Mouse (Mus musculus): ENCODE results near the gene Gm21974. TPM values are rescaled to one million over a fixed set of nuclear protein-coding genes. Genes with fewer than 3 reads are reported as not detected.
"Not testable (repeated sequence)": the region's sequence is repeated elsewhere in the genome, so short reads cannot be mapped to it uniquely, and the experiment has no call there.

The Gm21974 gene
- total RNA-seq, 2 experiments from 2014 or later = not detected

GRCm38 (mm10) chr7:127918203-127918602, 22.9 kb upstream of the Gm21974 start:
- intact Hi-C loops (cut with DNase I) = no loop called here
- DNase-seq = peak; percentile 38

GRCm38 (mm10) chr7:127915293-127915692, 20.0 kb upstream of the Gm21974 start:
- intact Hi-C loops (cut with DNase I) = no loop called here
- DNase-seq = no peak

GRCm38 (mm10) chr7:127912938-127913337, 17.7 kb upstream of the Gm21974 start:
- intact Hi-C loops (cut with DNase I) = no loop called here

GRCm38 (mm10) chr7:127912190-127912871, 17.1 kb upstream of the Gm21974 start, which contains the start of gene Kat8:
Gene Kat8 (plus strand): TSS chr7:127912516.
- peak; percentile 89 for DNase-seq

More at GRCm38 (mm10) chr7:127912938-127913337, 17.7 kb upstream of the Gm21974 start:
- no peak for DNase-seq

GRCm38 (mm10) chr7:127908656-127909055, 13.4 kb upstream of the Gm21974 start:
- no peak for DNase-seq
- intact Hi-C loops (cut with DNase I) = no loop called here

More at GRCm38 (mm10) chr7:127912190-127912871, 17.1 kb upstream of the Gm21974 start, which contains the start of gene Kat8:
- intact Hi-C loops (cut with DNase I) = no loop called here

GRCm38 (mm10) chr7:127907939-127908338, 12.7 kb upstream of the Gm21974 start:
- intact Hi-C loops (cut with DNase I) = no loop called here

GRCm38 (mm10) chr7:127903971-127904796, 8.9 kb upstream of the Gm21974 start, which contains the start of gene Bckdk:
Gene Bckdk (plus strand): TSS chr7:127904082.
- peak; percentile 77 for DNase-seq
- intact Hi-C loops (cut with DNase I) = no loop called here

More at GRCm38 (mm10) chr7:127907939-127908338, 12.7 kb upstream of the Gm21974 start:
- DNase-seq = no peak

GRCm38 (mm10) chr7:127901772-127902171, 6.5 kb upstream of the Gm21974 start:
- intact Hi-C loops (cut with DNase I) = no loop called here
- no peak for DNase-seq

- intact Hi-C loops (cut with DNase I) = no loop called here
- no peak for DNase-seq
Measured at GRCm38 (mm10) chr7:127899997-127900396, 4.7 kb upstream of the Gm21974 start.

GRCm38 (mm10) chr7:127898179-127898956, 3.1 kb upstream of the Gm21974 start:
- DNase-seq = no peak
- intact Hi-C loops (cut with DNase I) = no loop called here

- no peak for DNase-seq
- intact Hi-C loops (cut with DNase I) = no loop called here
Measured at GRCm38 (mm10) chr7:127897542-127897941, 2.3 kb upstream of the Gm21974 start.

- intact Hi-C loops (cut with DNase I) = no loop called here
- DNase-seq = peak; percentile 70
Measured at GRCm38 (mm10) chr7:127896384-127896783, 1.1 kb upstream of the Gm21974 start.

GRCm38 (mm10) chr7:127895891-127896290, 637 bp upstream of the Gm21974 start:
- DNase-seq; intact Hi-C loops (cut with DNase I): not testable (repeated sequence)

- intact Hi-C loops (cut with DNase I) = no loop called here
Measured at GRCm38 (mm10) chr7:127894480-127894879, 774 bp downstream of the Gm21974 start.

GRCm38 (mm10) chr7:127890798-127891197, 4.5 kb downstream of the Gm21974 start, which contains the start of gene Prss53:
Gene Prss53 (minus strand): TSS chr7:127890970.
- no peak for DNase-seq
- intact Hi-C loops (cut with DNase I) = no loop called here

More at GRCm38 (mm10) chr7:127894480-127894879, 774 bp downstream of the Gm21974 start:
- DNase-seq = no peak

GRCm38 (mm10) chr7:127888821-127889220, 6.4 kb downstream of the Gm21974 start:
- no peak for DNase-seq
- intact Hi-C loops (cut with DNase I) = no loop called here

GRCm38 (mm10) chr7:127887781-127888180, 7.5 kb downstream of the Gm21974 start:
- DNase-seq = no peak
- intact Hi-C loops (cut with DNase I) = no loop called here

GRCm38 (mm10) chr7:127887191-127887590, 8.1 kb downstream of the Gm21974 start:
- intact Hi-C loops (cut with DNase I) = no loop called here
- DNase-seq = no peak

GRCm38 (mm10) chr7:127886551-127886950, 8.7 kb downstream of the Gm21974 start:
- intact Hi-C loops (cut with DNase I) = no loop called here

GRCm38 (mm10) chr7:127885951-127886350, 9.3 kb downstream of the Gm21974 start:
- no peak for DNase-seq
- intact Hi-C loops (cut with DNase I) = no loop called here

More at GRCm38 (mm10) chr7:127886551-127886950, 8.7 kb downstream of the Gm21974 start:
- no peak for DNase-seq

- intact Hi-C loops (cut with DNase I) = no loop called here
- no peak for DNase-seq
Measured at GRCm38 (mm10) chr7:127880431-127880830, 14.8 kb downstream of the Gm21974 start.

All from left cerebral cortex, postnatal 4 days (tissue).